Mouse (Mus musculus): ENCODE results near the gene Fam228a.
A peak's percentile ranks its signal among the peaks of the same experiment; 100 is the strongest.
"Not testable (repeated sequence)": the region's sequence is repeated elsewhere in the genome, so short reads cannot be mapped to it uniquely, and the experiment has no call there.

Fam228a gene

GRCm38 (mm10) chr12:4738031-4738576 lies at the start of gene Fam228a:
Gene Fam228a, minus strand, starts transcription at chr12:4738430.
- no peak for DNase-seq (ENCODE audit: low spot score)

GRCm38 (mm10) chr12:4784466-4784865 lies 46.2 kb upstream of the Fam228a start:
- DNase-seq (ENCODE audit: low spot score), result no peak

- DNase-seq (ENCODE audit: low spot score), result no peak
Observed at GRCm38 (mm10) chr12:4783598-4783997, 45.4 kb upstream of the Fam228a start.

- DNase-seq (ENCODE audit: low spot score), result not testable (repeated sequence)
Observed at GRCm38 (mm10) chr12:4781725-4782404, 43.6 kb upstream of the Fam228a start.

- DNase-seq (ENCODE audit: low spot score), result no peak
Observed at GRCm38 (mm10) chr12:4781270-4781669, 43.0 kb upstream of the Fam228a start.

GRCm38 (mm10) chr12:4780245-4780644 lies 42.0 kb upstream of the Fam228a start:
- no peak for DNase-seq (ENCODE audit: low spot score)

GRCm38 (mm10) chr12:4777734-4778133 lies 39.5 kb upstream of the Fam228a start:
- no peak for DNase-seq (ENCODE audit: low spot score)

- no peak for DNase-seq (ENCODE audit: low spot score)
Observed at GRCm38 (mm10) chr12:4775588-4775949, 37.3 kb upstream of the Fam228a start.

- no peak for DNase-seq (ENCODE audit: low spot score)
Observed at GRCm38 (mm10) chr12:4774895-4775587, 36.8 kb upstream of the Fam228a start.

GRCm38 (mm10) chr12:4769333-4769723 lies 31.1 kb upstream of the Fam228a start:
- DNase-seq (ENCODE audit: low spot score), result no peak

GRCm38 (mm10) chr12:4768492-4769332 lies 30.5 kb upstream of the Fam228a start, which contains the start of the genes Pfn4 and Fam228b:
Gene Pfn4, plus strand, starts transcription at chr12:4769022.
Gene Fam228b, minus strand, starts transcription at chr12:4769267.
- DNase-seq (ENCODE audit: low spot score), result peak; percentile 81

GRCm38 (mm10) chr12:4757060-4757459 lies 18.8 kb upstream of the Fam228a start:
- no peak for DNase-seq (ENCODE audit: low spot score)

GRCm38 (mm10) chr12:4754451-4754850 lies 16.2 kb upstream of the Fam228a start:
- DNase-seq (ENCODE audit: low spot score), result not testable (repeated sequence)

- no peak for DNase-seq (ENCODE audit: low spot score)
Observed at GRCm38 (mm10) chr12:4744486-4744885, 6.3 kb upstream of the Fam228a start.

- no peak for DNase-seq (ENCODE audit: low spot score)
Observed at GRCm38 (mm10) chr12:4742183-4742582, 4.0 kb upstream of the Fam228a start.

- DNase-seq (ENCODE audit: low spot score), result no peak
Observed at GRCm38 (mm10) chr12:4740823-4741222, 2.6 kb upstream of the Fam228a start.

GRCm38 (mm10) chr12:4732332-4732731 lies 5.9 kb downstream of the Fam228a start:
- no peak for DNase-seq (ENCODE audit: low spot score)

GRCm38 (mm10) chr12:4731629-4732028 lies 6.6 kb downstream of the Fam228a start:
- DNase-seq (ENCODE audit: low spot score), result no peak

GRCm38 (mm10) chr12:4729165-4729564 lies 9.1 kb downstream of the Fam228a start:
- DNase-seq (ENCODE audit: low spot score), result no peak

- DNase-seq (ENCODE audit: low spot score), result no peak
Observed at GRCm38 (mm10) chr12:4719762-4720754, 18.2 kb downstream of the Fam228a start.

All from adipocyte (in vitro differentiated cells).